Mouse (Mus musculus): ENCODE results near the gene Kcnh3.
"Not testable (repeated sequence)": the region's sequence is repeated elsewhere in the genome, so short reads cannot be mapped to it uniquely, and the experiment has no call there.

Kcnh3 gene

GRCm38 (mm10) chr15:99240129-99240528 is 15.5 kb downstream of the Kcnh3 start:
- no peak for DNase-seq (ENCODE audit: low spot score)

GRCm38 (mm10) chr15:99241249-99241648 is 16.6 kb downstream of the Kcnh3 start:
- no peak for DNase-seq (ENCODE audit: low spot score)

GRCm38 (mm10) chr15:99242045-99242444 is 17.4 kb downstream of the Kcnh3 start:
- no peak for DNase-seq (ENCODE audit: low spot score)

- not testable (repeated sequence) for DNase-seq (ENCODE audit: low spot score)
Measured at GRCm38 (mm10) chr15:99246736-99247135, 22.1 kb downstream of the Kcnh3 start.

- DNase-seq (ENCODE audit: low spot score): no peak
Measured at GRCm38 (mm10) chr15:99248972-99249371, 24.3 kb downstream of the Kcnh3 start.

GRCm38 (mm10) chr15:99249938-99250337 is 25.3 kb downstream of the Kcnh3 start:
- no peak for DNase-seq (ENCODE audit: low spot score)

- DNase-seq (ENCODE audit: low spot score): not testable (repeated sequence)
Measured at GRCm38 (mm10) chr15:99251111-99251510, 26.4 kb downstream of the Kcnh3 start.

- peak; percentile 87 for DNase-seq (ENCODE audit: low spot score)
Measured at GRCm38 (mm10) chr15:99251626-99252380, 27.1 kb downstream of the Kcnh3 start, which contains the start of gene Mcrs1. TSS of gene Mcrs1 (minus strand) at chr15:99251961.

GRCm38 (mm10) chr15:99252381-99253174 is 27.9 kb downstream of the Kcnh3 start:
- no peak for DNase-seq (ENCODE audit: low spot score)

- DNase-seq (ENCODE audit: low spot score): not testable (repeated sequence)
Measured at GRCm38 (mm10) chr15:99253175-99253479, 28.5 kb downstream of the Kcnh3 start.

GRCm38 (mm10) chr15:99253772-99254171 is 29.1 kb downstream of the Kcnh3 start:
- DNase-seq (ENCODE audit: low spot score): no peak

- DNase-seq (ENCODE audit: low spot score): no peak
Measured at GRCm38 (mm10) chr15:99254477-99255005, 29.9 kb downstream of the Kcnh3 start.

GRCm38 (mm10) chr15:99255241-99255749 is 30.6 kb downstream of the Kcnh3 start:
- no peak for DNase-seq (ENCODE audit: low spot score)

GRCm38 (mm10) chr15:99259167-99259729 is 34.6 kb downstream of the Kcnh3 start:
- no peak for DNase-seq (ENCODE audit: low spot score)

- peak; percentile 31 for DNase-seq (ENCODE audit: low spot score)
Measured at GRCm38 (mm10) chr15:99259730-99260252, 35.1 kb downstream of the Kcnh3 start.

GRCm38 (mm10) chr15:99262702-99263101 is 38.0 kb downstream of the Kcnh3 start:
- no peak for DNase-seq (ENCODE audit: low spot score)

GRCm38 (mm10) chr15:99264363-99264762 is 39.7 kb downstream of the Kcnh3 start:
- DNase-seq (ENCODE audit: low spot score): no peak

GRCm38 (mm10) chr15:99265679-99266078 is 41.0 kb downstream of the Kcnh3 start:
- no peak for DNase-seq (ENCODE audit: low spot score)

- no peak for DNase-seq (ENCODE audit: low spot score)
Measured at GRCm38 (mm10) chr15:99276095-99276494, 51.4 kb downstream of the Kcnh3 start.

GRCm38 (mm10) chr15:99278271-99278670 is 53.6 kb downstream of the Kcnh3 start:
- DNase-seq (ENCODE audit: low spot score): no peak

GRCm38 (mm10) chr15:99283456-99283855 is 58.8 kb downstream of the Kcnh3 start:
- no peak for DNase-seq (ENCODE audit: low spot score)

GRCm38 (mm10) chr15:99284527-99285188 is 60.0 kb downstream of the Kcnh3 start:
- no peak for DNase-seq (ENCODE audit: low spot score)
